Mouse (Mus musculus) C2C12 (cell line): ENCODE results near the gene Crtap.

ENCODE experiments used
- CTCF ChIP-seq: IDR thresholded peaks from one replicate; pipeline ENCODE4 v1.5.1; 2011; ENCODE audit not compliant: control insufficient read depth, insufficient read depth, insufficient read length
- MYOG ChIP-seq: IDR thresholded peaks from one replicate; pipeline ENCODE4 v1.6.1; 2011; ENCODE audit not compliant: control insufficient read depth, insufficient read length; ENCODE audit errors: extremely low read depth
- USF1 ChIP-seq: IDR thresholded peaks from one replicate; pipeline ENCODE4 v1.6.1; 2011; ENCODE audit warnings: low read depth, mild to moderate bottlenecking, control low read depth, moderate library complexity

DNA sequence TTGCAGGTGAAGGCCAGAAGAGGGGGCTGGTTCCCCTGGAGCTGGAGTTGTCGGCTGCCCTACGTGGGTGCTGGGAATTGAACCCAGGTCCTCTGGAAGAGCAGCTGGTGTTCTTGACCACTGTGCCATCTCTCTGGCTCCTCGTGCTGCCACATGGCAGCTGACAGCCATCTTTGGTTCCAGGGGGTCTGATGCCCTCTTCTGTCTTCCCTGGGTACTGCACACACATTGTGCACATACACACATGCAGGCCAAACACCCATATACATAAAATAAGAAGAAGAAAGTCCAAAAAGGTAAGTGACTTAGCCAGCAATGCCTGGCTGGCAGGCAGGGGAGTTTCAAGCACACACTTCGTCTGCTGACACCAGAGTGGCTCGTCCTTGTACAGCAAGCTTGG is 35.1 kb upstream of the Crtap start:
- no peak for TF ChIP-seq CTCF
- TF ChIP-seq USF1 = no peak
- TF ChIP-seq MYOG = no peak
